Mouse (Mus musculus): Measurements from ENCODE around the gene Chmp4b. TPM values are rescaled to one million over a fixed set of nuclear protein-coding genes. Genes with fewer than 3 reads are reported as not detected.

Chmp4b gene
- 169 TPM for total RNA-seq (2023)

DNA sequence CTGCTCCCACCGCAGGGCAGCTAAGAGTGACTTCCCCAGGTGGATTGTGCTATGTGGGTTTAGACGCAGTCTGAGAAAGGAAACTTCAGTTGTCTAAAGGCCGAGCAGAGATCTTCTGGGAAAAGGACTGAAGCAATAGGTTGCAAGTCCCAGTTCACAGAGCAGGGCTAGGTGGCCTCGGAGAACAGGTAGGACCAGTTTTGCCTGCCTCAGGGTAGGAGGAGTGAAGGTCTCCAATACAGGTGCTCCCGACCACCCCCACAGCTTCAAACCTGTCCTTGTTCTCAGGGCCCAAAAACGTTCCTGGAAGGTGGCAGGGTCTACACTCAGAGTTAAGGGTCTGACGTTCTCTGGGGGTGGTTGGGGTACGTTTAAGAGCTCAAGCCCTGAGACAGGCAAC is at the start of gene Chmp4b:
Gene Chmp4b, plus strand, starts transcription at position 343 of the 400 bp plus-strand sequence.

DNA sequence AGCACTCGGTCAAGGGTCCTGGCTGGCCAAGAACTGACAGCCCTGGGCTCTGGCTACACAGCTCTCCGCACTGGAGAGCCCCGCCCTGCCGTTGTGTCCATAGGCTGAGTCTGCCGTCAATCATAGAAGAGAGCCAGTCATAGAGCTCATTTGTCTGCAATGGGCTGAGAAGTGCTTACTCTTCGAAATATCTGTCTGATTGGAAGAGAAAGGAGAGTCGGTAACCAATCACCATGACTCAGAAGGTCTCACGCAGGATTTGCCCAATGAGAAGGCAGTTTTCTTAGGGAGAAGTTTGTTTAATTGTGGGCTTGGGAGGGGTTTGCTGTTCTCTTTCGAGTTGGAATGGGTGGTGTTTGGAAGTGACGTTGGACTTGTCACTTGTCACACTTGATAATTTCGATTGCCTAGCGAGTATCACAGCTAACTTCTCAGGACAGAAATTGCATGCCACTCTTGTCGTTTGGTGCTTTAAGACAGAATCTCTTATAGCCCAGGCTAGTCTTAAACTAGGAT is 47.8 kb upstream of the Chmp4b start, which contains the start of gene Pxmp4:
Gene Pxmp4, minus strand, starts transcription at position 71 of the 516 bp plus-strand sequence.

DNA sequence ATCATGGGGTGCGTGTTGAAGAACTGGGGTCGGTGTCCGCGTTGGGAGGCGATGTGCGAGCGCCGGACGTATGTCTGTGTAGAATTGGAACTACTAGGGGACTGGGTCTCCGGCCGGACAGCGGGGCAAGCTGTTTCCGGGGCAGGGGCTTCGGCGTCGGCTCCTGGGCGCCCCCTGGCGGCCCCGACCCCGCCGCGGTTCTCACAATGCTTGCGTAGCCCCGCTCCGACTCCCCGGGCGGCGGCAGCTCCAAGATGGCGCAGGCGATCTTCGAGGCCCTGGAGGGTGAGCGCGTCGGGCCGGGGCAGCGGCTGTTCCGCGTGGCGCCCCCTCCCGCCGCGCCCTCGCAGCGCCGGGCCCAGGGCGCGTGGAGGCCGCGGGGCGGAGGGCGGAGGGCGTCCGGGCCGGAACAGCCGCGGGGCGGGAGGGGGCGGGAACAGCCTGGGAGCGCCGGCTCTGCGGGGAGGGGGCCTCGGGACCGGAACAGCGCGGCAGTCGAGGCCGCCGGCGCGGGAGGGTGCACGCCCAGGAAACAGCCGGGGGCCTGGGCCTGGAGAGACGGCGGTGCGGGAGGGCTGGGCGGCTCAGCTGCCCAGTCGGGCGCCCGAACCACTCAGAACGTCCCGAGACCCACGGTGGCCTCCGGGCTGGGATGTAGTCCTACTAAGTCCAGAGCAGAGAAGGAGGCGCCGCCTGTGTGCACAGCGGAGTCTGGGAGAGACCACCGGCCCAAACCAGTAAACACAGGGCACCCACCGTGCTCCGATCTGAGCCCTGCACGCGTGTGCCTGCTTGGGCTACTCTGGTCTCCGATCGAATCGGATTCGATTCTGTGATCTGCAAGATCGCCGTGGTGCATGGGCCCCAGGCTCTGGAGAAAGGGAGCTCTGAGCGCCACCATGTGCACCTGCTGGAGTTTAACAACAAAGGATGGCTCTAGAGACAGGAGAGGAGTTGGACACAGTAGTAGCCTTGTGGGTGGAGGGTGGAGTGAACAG is 38.1 kb upstream of the Chmp4b start, which contains the start of the genes Zfp341 and 4930519P11Rik:
Gene Zfp341, plus strand, starts transcription at position 180 of the 998 bp plus-strand sequence.
Gene 4930519P11Rik, minus strand, starts transcription at position 320 of the 998 bp plus-strand sequence.

Other genes with a start within 250 kb of the Chmp4b start
- 0.68 TPM for gene Snta1, start 243.6 kb upstream of the Chmp4b start, total RNA-seq (2023)
- 36.3 TPM for gene Cbfa2t2, start 215.2 kb upstream of the Chmp4b start, total RNA-seq (2023)
- 0.89 TPM for gene 1700003F12Rik, start 104.6 kb upstream of the Chmp4b start, total RNA-seq (2023)
- 1.2 TPM for gene Actl10, start 99.9 kb upstream of the Chmp4b start, total RNA-seq (2023)
- 0.95 TPM for gene Necab3, start 92.8 kb upstream of the Chmp4b start, total RNA-seq (2023)
- 1.5 TPM for gene E2f1, start 81.8 kb upstream of the Chmp4b start, total RNA-seq (2023)
- 9.5 TPM for gene Pxmp4, start 48.0 kb upstream of the Chmp4b start, total RNA-seq (2023)
- gene Zfp341, start 38.4 kb upstream of the Chmp4b start, total RNA-seq (2023), result 6.6 TPM
- gene 4930519P11Rik, start 38.3 kb upstream of the Chmp4b start, total RNA-seq (2023), result not detected
- gene Gm14214, start 118.3 kb downstream of the Chmp4b start, total RNA-seq (2023), result not detected
- gene Raly, start 139.4 kb downstream of the Chmp4b start, total RNA-seq (2023), result 245 TPM
- gene a, start 139.7 kb downstream of the Chmp4b start, total RNA-seq (2023), result not detected
- 94.9 TPM for gene Eif2s2, start 241.2 kb downstream of the Chmp4b start, total RNA-seq (2023)

All from CD4-positive naive resting alpha-beta T cell, adult 57 days (primary cell).